Mouse (Mus musculus) cerebellum, adult 2 months (tissue): ENCODE results near the gene Scaf11.

ENCODE experiments used
- CTCF ChIP-seq: fragments of 200-500 bp; IDR thresholded peaks from 2 replicates; pipeline ENCODE4 v1.5.1; 2011; ENCODE audit warnings: low read depth, mild to moderate bottlenecking, control low read depth, low read length, moderate library complexity, borderline replicate concordance; ENCODE audit not compliant: insufficient read depth
- POLR2A ChIP-seq: fragments of 200-500 bp; IDR thresholded peaks from 2 replicates; pipeline ENCODE4 v1.6.1; 2011; ENCODE audit warnings: low read length, control low read depth, borderline replicate concordance; ENCODE audit not compliant: insufficient read depth

DNA sequence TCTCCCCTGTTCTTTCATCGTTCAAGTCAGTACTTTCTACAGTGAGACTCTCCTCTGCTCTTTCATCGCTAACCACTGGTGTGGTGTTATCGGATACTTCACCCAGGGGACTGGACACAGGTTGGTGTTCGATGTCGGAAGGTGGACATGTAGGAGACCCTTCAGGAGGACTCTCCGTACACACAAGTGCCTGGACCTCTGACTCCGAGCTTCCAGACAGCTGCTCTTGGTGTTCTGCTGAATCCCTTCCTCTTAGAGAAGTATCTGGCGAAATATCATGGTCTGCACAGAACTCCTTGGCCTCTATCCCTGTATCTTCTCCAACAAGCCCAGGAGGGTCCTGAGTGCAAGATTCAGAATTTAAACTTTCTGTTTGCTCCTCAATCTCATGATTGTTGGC, 40.7 kb downstream of the Scaf11 start:
- no peak for TF ChIP-seq POLR2A
- no peak for TF ChIP-seq CTCF
